11 mouse cellular contexts compared by ENCODE assay signal in genomic region chr7:16821669-16822101, GRCm38 (mm10). TPM values are rescaled to one million over a fixed set of nuclear protein-coding genes. Genes with fewer than 3 reads are reported as not detected.
DNase-seq lines count a peak whose midpoint lies in the region; ATAC-seq lines count a peak whose summit lies in the region.
"Had no signal": no experiment of that assay in that cellular context is flagged by ENCODE, and none has a peak within 500 bp of the region (broad histone marks: within the 10 kb centered on the region; RNA-seq: fewer than 3 reads in every experiment).

No protein-coding gene starts in this region.

- H3K9ac ChIP-seq in lung, embryonic 16.5 days (ENCODE audit: low read length) = 0 out of 2 replicates have a peak overlapping the region, but pooled peaks have one; percentile 4
- H3K9ac ChIP-seq in hindbrain, embryonic 16.5 days (ENCODE audit: low read depth, low read length) = no peak overlapping the region
- H3K9ac ChIP-seq: embryonic facial prominence, embryonic 15.5 days; midbrain, embryonic 12.5 days; stomach, embryonic 15.5 days had no signal

- H3K9me3 ChIP-seq in lung, embryonic 16.5 days (ENCODE audit: control insufficient read depth, low read length) = no peaks in the 10 kb centered on the region
- no peaks in the 10 kb centered on the region for H3K9me3 ChIP-seq in hindbrain, embryonic 16.5 days (ENCODE audit: control insufficient read depth, low read length)
- H3K9me3 ChIP-seq: embryonic facial prominence, embryonic 15.5 days; midbrain, embryonic 12.5 days; stomach, embryonic 15.5 days had no signal

- peaks cover 13% of the 10 kb centered on the region for H3K36me3 ChIP-seq in lung, embryonic 16.5 days (ENCODE audit: control insufficient read depth, insufficient read depth, low read length)
- peaks cover 18% of the 10 kb centered on the region for H3K36me3 ChIP-seq in hindbrain, embryonic 16.5 days (ENCODE audit: control insufficient read depth, insufficient read depth, low read length)

- no peaks in the 10 kb centered on the region for H3K27me3 ChIP-seq in lung, embryonic 16.5 days (ENCODE audit: control insufficient read depth, insufficient read depth, low read depth, low read length)
- H3K27me3 ChIP-seq in hindbrain, embryonic 16.5 days (replicated peaks; ENCODE audit: control insufficient read depth, insufficient read depth, low read length) = no peaks in the 10 kb centered on the region
- H3K27me3 ChIP-seq: embryonic facial prominence, embryonic 15.5 days; midbrain, embryonic 12.5 days; stomach, embryonic 15.5 days had no signal

- WGBS in lung, embryonic 16.5 days = 53% methylated on average over 4 of the region's 4 CpGs
- WGBS in hindbrain, embryonic 16.5 days = 54% methylated on average over 4 of the region's 4 CpGs

- H3K4me1 ChIP-seq in lung, embryonic 16.5 days (replicated peaks; ENCODE audit: control insufficient read depth, insufficient read depth, low read length) = peaks cover 29% of the 10 kb centered on the region
- peaks cover 53% of the 10 kb centered on the region for H3K4me1 ChIP-seq in hindbrain, embryonic 16.5 days (ENCODE audit: control insufficient read depth, insufficient read depth, low read depth, low read length)

- H3K4me2 ChIP-seq in lung, embryonic 16.5 days (ENCODE audit: low read depth, low read length) = no peak overlapping the region
- H3K4me2 ChIP-seq in hindbrain, embryonic 16.5 days (ENCODE audit: low read length) = no peak overlapping the region; the same call in 1 of the 2 replicates
- H3K4me2 ChIP-seq: embryonic facial prominence, embryonic 15.5 days; midbrain, embryonic 12.5 days; stomach, embryonic 15.5 days had no signal

- no peak for DNase-seq in frontal cortex, postnatal 10 days (ENCODE audit: low spot score in 2 of 2)
- no peak for DNase-seq in lung, postnatal 25 days (ENCODE audit: low spot score)
- peak; percentile 82 for DNase-seq in right cerebral cortex, adult 2 months (ENCODE audit: low spot score in 2 of 2)
- DNase-seq in ovary, postnatal 36 days (ENCODE audit: low spot score) = no peak
- no peak for DNase-seq in yolk sac, embryonic 10.5 days (ENCODE audit: low spot score)

- no peak overlapping the region for H3K27ac ChIP-seq in lung, embryonic 16.5 days (ENCODE audit: low read length)
- H3K27ac ChIP-seq in hindbrain, embryonic 16.5 days (ENCODE audit: low read depth, low read length) = peak overlapping the region; percentile 31; the same call in 1 of the 2 replicates
- H3K27ac ChIP-seq: embryonic facial prominence, embryonic 15.5 days; stomach, embryonic 15.5 days had no signal

- H3K4me3 ChIP-seq in lung, embryonic 16.5 days (ENCODE audit: low read length) = no peak overlapping the region
- H3K4me3 ChIP-seq in hindbrain, embryonic 16.5 days (ENCODE audit: low read length) = no peak overlapping the region
- H3K4me3 ChIP-seq: embryonic facial prominence, embryonic 15.5 days; midbrain, embryonic 12.5 days; stomach, embryonic 15.5 days had no signal

- peak; percentile 21; the same call in 1 of the 2 replicates for ATAC-seq in frontal cortex, adult (ENCODE audit: low TSS enrichment)
- no peak for ATAC-seq in lung, embryonic 16.5 days (ENCODE audit: low read depth)
- no peak for ATAC-seq in hindbrain, embryonic 16.5 days

RNA-seq across cellular contexts. Expression of gene Fkrp, which starts 5.2 kb away (rescaled TPM):
- polyA plus RNA-seq in lung, embryonic 16.5 days (2015; fragmentation: Nextera tagmentation; extraction: Ambion mirVana) = 28.1 and 28.9 TPM in 2 replicates
- polyA plus RNA-seq in hindbrain, embryonic 16.5 days (2015; fragmentation: Nextera tagmentation; extraction: Ambion mirVana) = 46.9 and 48.4 TPM in 2 replicates

RNA-seq across cellular contexts. Expression of gene Strn4, which starts 6.0 kb away (rescaled TPM):
- polyA plus RNA-seq in lung, embryonic 16.5 days (2015; fragmentation: Nextera tagmentation; extraction: Ambion mirVana) = 87.1 and 92.1 TPM in 2 replicates
- polyA plus RNA-seq in hindbrain, embryonic 16.5 days (2015; fragmentation: Nextera tagmentation; extraction: Ambion mirVana) = 159 and 170 TPM in 2 replicates

RNA-seq across cellular contexts. Expression of gene Prkd2, which starts 21.0 kb away (rescaled TPM):
- 21.7 and 23.3 TPM in 2 replicates for polyA plus RNA-seq in lung, embryonic 16.5 days (2015; fragmentation: Nextera tagmentation; extraction: Ambion mirVana)
- polyA plus RNA-seq in hindbrain, embryonic 16.5 days (2015; fragmentation: Nextera tagmentation; extraction: Ambion mirVana) = 5.2 and 6.5 TPM in 2 replicates

RNA-seq across cellular contexts. Expression of gene Slc1a5, which starts 40.5 kb away (rescaled TPM):
- polyA plus RNA-seq in lung, embryonic 16.5 days (2015; fragmentation: Nextera tagmentation; extraction: Ambion mirVana) = 46.7 and 47.2 TPM in 2 replicates
- polyA plus RNA-seq in hindbrain, embryonic 16.5 days (2015; fragmentation: Nextera tagmentation; extraction: Ambion mirVana) = 9.6 and 11.5 TPM in 2 replicates

RNA-seq across cellular contexts. Expression of gene Dact3, which starts 53.4 kb away (rescaled TPM):
- polyA plus RNA-seq in lung, embryonic 16.5 days (2015; fragmentation: Nextera tagmentation; extraction: Ambion mirVana) = 2.1 and 2.2 TPM in 2 replicates
- 2.9 and 3.5 TPM in 2 replicates for polyA plus RNA-seq in hindbrain, embryonic 16.5 days (2015; fragmentation: Nextera tagmentation; extraction: Ambion mirVana)

Comparison
In these comparisons a context has a peak if more than half of its experiments do, and no peak if none do; other contexts are left out.
1. DNase-seq: peak in right cerebral cortex, adult 2 months (2 of 2); none in frontal cortex, postnatal 10 days (0 of 2), lung, postnatal 25 days (single experiment), ovary, postnatal 36 days (single experiment) and yolk sac, embryonic 10.5 days (single experiment).